In the genomic region with DNA sequence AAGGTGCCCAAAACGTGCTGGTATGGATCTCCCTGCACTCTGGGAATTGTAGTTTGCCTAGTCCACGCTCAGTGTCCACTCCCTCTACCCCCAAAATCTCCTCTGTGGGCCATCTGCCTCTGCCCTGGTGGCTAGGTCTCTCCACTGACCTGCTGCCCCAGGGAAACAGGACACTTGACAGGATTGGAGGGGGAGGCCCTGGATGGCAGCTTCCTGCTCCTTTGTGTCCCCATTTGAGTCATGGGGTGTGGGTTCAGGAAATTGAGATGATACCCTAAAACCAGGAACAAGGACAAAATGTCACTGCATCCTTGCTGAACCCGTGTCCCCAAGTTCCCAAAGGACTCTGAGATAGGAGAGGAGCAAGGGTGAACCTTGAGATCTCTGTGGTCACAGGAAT, we compare ENCODE assay signal across 22 mouse cellular contexts. TPM values are rescaled to one million over a fixed set of nuclear protein-coding genes. Genes with fewer than 3 reads are reported as not detected.
DNase-seq lines count a peak whose midpoint lies in the region; ATAC-seq and TF ChIP-seq lines count a peak whose summit lies in the region.
"Had no signal": no experiment of that assay in that cellular context is flagged by ENCODE, and none has a peak within 500 bp of the region (broad histone marks: within the 10 kb centered on the region; RNA-seq: fewer than 3 reads in every experiment).

No protein-coding gene starts in this region.

- no peaks in the 10 kb centered on the region for H3K9me3 ChIP-seq in heart, embryonic 12.5 days (replicated peaks)
- H3K9me3 ChIP-seq in kidney, embryonic 14.5 days (ENCODE audit: control insufficient read depth, low read length): no peaks in the 10 kb centered on the region
- H3K9me3 ChIP-seq in lung, embryonic 16.5 days (ENCODE audit: control insufficient read depth, low read length): no peaks in the 10 kb centered on the region
- no peaks in the 10 kb centered on the region for H3K9me3 ChIP-seq in neural tube, embryonic 15.5 days (replicated peaks)
- H3K9me3 ChIP-seq: embryonic facial prominence, embryonic 12.5 days; forebrain, embryonic 15.5 days; liver, embryonic 13.5 days; midbrain, embryonic 12.5 days had no signal

- no peak for TF ChIP-seq CTCF in kidney, adult 2 months (conservative IDR thresholded peaks at IDR 0.05; ENCODE audit: insufficient read depth, insufficient read length, low read depth, low read length)

- H3K4me1 ChIP-seq in heart, embryonic 12.5 days (replicated peaks): peaks cover 35% of the 10 kb centered on the region
- no peaks in the 10 kb centered on the region for H3K4me1 ChIP-seq in kidney, adult 2 months (ENCODE audit: control insufficient read depth, insufficient read depth, low read length)
- H3K4me1 ChIP-seq in kidney, embryonic 14.5 days (ENCODE audit: control insufficient read depth, insufficient read depth, low read length): no peaks in the 10 kb centered on the region
- H3K4me1 ChIP-seq in lung, embryonic 16.5 days (replicated peaks; ENCODE audit: control insufficient read depth, insufficient read depth, low read length): peaks cover 2% of the 10 kb centered on the region; the same call in 1 of the 2 replicates
- peaks cover 6% of the 10 kb centered on the region; the same call in 1 of the 2 replicates for H3K4me1 ChIP-seq in neural tube, embryonic 15.5 days
- H3K4me1 ChIP-seq: embryonic facial prominence, embryonic 12.5 days; forebrain, embryonic 15.5 days; midbrain, embryonic 12.5 days had no signal

- no peaks in the 10 kb centered on the region; the same call in 1 of the 2 replicates for H3K36me3 ChIP-seq in heart, embryonic 12.5 days
- H3K36me3 ChIP-seq in kidney, adult 2 months (ENCODE audit: control insufficient read depth, insufficient read depth, low read length): no peaks in the 10 kb centered on the region
- H3K36me3 ChIP-seq in kidney, embryonic 14.5 days (ENCODE audit: control insufficient read depth, insufficient read depth, low read length): no peaks in the 10 kb centered on the region
- H3K36me3 ChIP-seq in lung, embryonic 16.5 days (ENCODE audit: control insufficient read depth, insufficient read depth, low read length): no peaks in the 10 kb centered on the region
- H3K36me3 ChIP-seq in neural tube, embryonic 15.5 days: no peaks in the 10 kb centered on the region
- H3K36me3 ChIP-seq: embryonic facial prominence, embryonic 12.5 days; forebrain, embryonic 15.5 days; liver, embryonic 13.5 days; midbrain, embryonic 12.5 days had no signal

- H3K4me2 ChIP-seq in heart, embryonic 12.5 days: no peak overlapping the region
- no peak overlapping the region for H3K4me2 ChIP-seq in kidney, embryonic 14.5 days (replicated peaks; ENCODE audit: low read depth, low read length)
- no peak overlapping the region for H3K4me2 ChIP-seq in lung, embryonic 16.5 days (ENCODE audit: low read depth, low read length)
- H3K4me2 ChIP-seq in neural tube, embryonic 15.5 days: no peak overlapping the region
- H3K4me2 ChIP-seq: embryonic facial prominence, embryonic 12.5 days; forebrain, embryonic 15.5 days; hindbrain, embryonic 14.5 days; midbrain, embryonic 12.5 days had no signal

- H3K4me3 ChIP-seq in heart, embryonic 12.5 days: no peak overlapping the region
- H3K4me3 ChIP-seq in kidney, adult 2 months (ENCODE audit: insufficient read depth, low read depth, low read length): no peak overlapping the region
- H3K4me3 ChIP-seq in kidney, embryonic 14.5 days (ENCODE audit: low read length): no peak overlapping the region
- no peak overlapping the region for H3K4me3 ChIP-seq in lung, embryonic 16.5 days (ENCODE audit: low read length)
- H3K4me3 ChIP-seq in neural tube, embryonic 15.5 days (replicated peaks): no peak overlapping the region
- H3K4me3 ChIP-seq: embryonic facial prominence, embryonic 12.5 days; erythroblast, embryonic 14.5 days; forebrain, embryonic 15.5 days; liver, embryonic 13.5 days; midbrain, embryonic 12.5 days had no signal

- H3K9ac ChIP-seq in heart, embryonic 12.5 days: no peak overlapping the region
- H3K9ac ChIP-seq in kidney, embryonic 14.5 days (ENCODE audit: low read depth, low read length): no peak overlapping the region
- H3K9ac ChIP-seq in lung, embryonic 16.5 days (ENCODE audit: low read length): no peak overlapping the region
- H3K9ac ChIP-seq in neural tube, embryonic 15.5 days (replicated peaks): no peak overlapping the region
- H3K9ac ChIP-seq: embryonic facial prominence, embryonic 12.5 days; forebrain, embryonic 15.5 days; hindbrain, embryonic 14.5 days; liver, embryonic 13.5 days; midbrain, embryonic 12.5 days had no signal

- ATAC-seq in heart, embryonic 12.5 days (ENCODE audit: insufficient number of reproducible peaks, low FRiP score): no peak
- ATAC-seq in kidney, embryonic 14.5 days (ENCODE audit: low FRiP score, low TSS enrichment): no peak
- ATAC-seq in lung, embryonic 16.5 days (ENCODE audit: low read depth): no peak
- ATAC-seq in neural tube, embryonic 15.5 days (ENCODE audit: low FRiP score): no peak
- ATAC-seq: forebrain, embryonic 15.5 days had no signal

- no peak for TF ChIP-seq POLR2A in kidney, adult 2 months (IDR thresholded peaks at IDR 0.05; ENCODE audit: low read depth, low read length)

- WGBS in heart, embryonic 12.5 days: 47% methylated on average over 3 of the region's 3 CpGs
- 54% methylated on average over 3 of the region's 3 CpGs for WGBS in kidney, adult 2 months
- 45% methylated on average over 3 of the region's 3 CpGs for WGBS in kidney, embryonic 14.5 days
- 47% methylated on average over 3 of the region's 3 CpGs for WGBS in lung, embryonic 16.5 days
- 66% methylated on average over 3 of the region's 3 CpGs for WGBS in neural tube, embryonic 15.5 days

- no peak for DNase-seq in heart, adult 18-20 months
- no peak for DNase-seq in kidney, adult 2 months
- no peak for DNase-seq in lung, postnatal 36 days
- DNase-seq: adrenal gland, adult 8-10 months; cerebellum, adult 9-11 months; layer of hippocampus, adult 9-11 months; liver, embryonic 13.5 days; right cerebral cortex, postnatal 4 days; thymus, postnatal 14 days had no signal

- H3K27me3 ChIP-seq in heart, embryonic 12.5 days (replicated peaks): no peaks in the 10 kb centered on the region
- no peaks in the 10 kb centered on the region for H3K27me3 ChIP-seq in kidney, adult 2 months (replicated peaks; ENCODE audit: control insufficient read depth, insufficient read depth, low read length)
- no peaks in the 10 kb centered on the region for H3K27me3 ChIP-seq in kidney, embryonic 14.5 days (ENCODE audit: control insufficient read depth, insufficient read depth, low read length)
- no peaks in the 10 kb centered on the region for H3K27me3 ChIP-seq in lung, embryonic 16.5 days (ENCODE audit: control insufficient read depth, insufficient read depth, low read depth, low read length)
- H3K27me3 ChIP-seq in neural tube, embryonic 15.5 days (replicated peaks): no peaks in the 10 kb centered on the region
- H3K27me3 ChIP-seq: embryonic facial prominence, embryonic 12.5 days; forebrain, embryonic 15.5 days; midbrain, embryonic 12.5 days had no signal

- peak overlapping the region; percentile 84 for H3K27ac ChIP-seq in heart, embryonic 12.5 days (ENCODE audit: poor library complexity, severe bottlenecking)
- peak overlapping the region; percentile 5; the same call in 1 of the 2 replicates for H3K27ac ChIP-seq in kidney, adult 2 months (ENCODE audit: insufficient read depth, low read depth, low read length)
- no peak overlapping the region; the same call in 1 of the 2 replicates for H3K27ac ChIP-seq in kidney, embryonic 14.5 days (ENCODE audit: low read depth, low read length)
- H3K27ac ChIP-seq in lung, embryonic 16.5 days (ENCODE audit: low read length): 0 out of 2 replicates have a peak overlapping the region, but pooled peaks have one; percentile 10
- no peak overlapping the region for H3K27ac ChIP-seq in neural tube, embryonic 15.5 days (replicated peaks)
- H3K27ac ChIP-seq: embryonic facial prominence, embryonic 12.5 days; forebrain, embryonic 15.5 days; hindbrain, embryonic 14.5 days; liver, embryonic 13.5 days; midbrain, embryonic 12.5 days had no signal

RNA-seq across cellular contexts. Expression of gene Nos3, which starts 0.5 kb away (rescaled TPM):
- polyA plus RNA-seq in heart, embryonic 12.5 days (2016; fragmentation: Nextera tagmentation; extraction: Ambion mirVana): 45.9 and 46.9 TPM in 2 replicates
- 10 to 100 TPM; 21.8 to 22.6 TPM for total RNA-seq in heart, adult 18-20 months (2021)
- polyA plus RNA-seq in kidney, adult 2 months (2012; rRNA removed): 11.4 and 12.4 TPM in 2 replicates
- 6.3 and 12.0 TPM in 2 replicates for polyA plus RNA-seq in kidney, embryonic 14.5 days (2014; fragmentation: Nextera tagmentation; extraction: Ambion mirVana)
- polyA plus RNA-seq in lung, embryonic 16.5 days (2015; fragmentation: Nextera tagmentation; extraction: Ambion mirVana): 18.9 and 19.8 TPM in 2 replicates
- polyA plus RNA-seq in neural tube, embryonic 15.5 days (2015; fragmentation: Nextera tagmentation; extraction: Ambion mirVana): 9.3 and 10.6 TPM in 2 replicates
- total RNA-seq: megakaryocyte progenitor cell, adult 5-6 weeks; monocyte, adult 5-6 weeks had no signal

RNA-seq across cellular contexts. Expression of gene Kcnh2, which starts 12.7 kb away (rescaled TPM):
- polyA plus RNA-seq in heart, embryonic 12.5 days (2016; fragmentation: Nextera tagmentation; extraction: Ambion mirVana): 38.2 and 40.5 TPM in 2 replicates
- 10 to 100 TPM; 52.6 to 61.1 TPM for total RNA-seq in heart, adult 18-20 months (2021)
- polyA plus RNA-seq in kidney, adult 2 months (2012; rRNA removed): 3.1 and 5.5 TPM in 2 replicates
- polyA plus RNA-seq in kidney, embryonic 14.5 days (2014; fragmentation: Nextera tagmentation; extraction: Ambion mirVana): 4.6 and 5.7 TPM in 2 replicates
- 5.6 and 6.5 TPM in 2 replicates for polyA plus RNA-seq in lung, embryonic 16.5 days (2015; fragmentation: Nextera tagmentation; extraction: Ambion mirVana)
- polyA plus RNA-seq in neural tube, embryonic 15.5 days (2015; fragmentation: Nextera tagmentation; extraction: Ambion mirVana): 12.7 and 18.2 TPM in 2 replicates
- total RNA-seq: monocyte, adult 5-6 weeks had no signal
- polyA plus RNA-seq: erythroblast, embryonic 14.5 days had no signal

RNA-seq across cellular contexts. Expression of gene Atg9b, which starts 27.9 kb away (rescaled TPM):
- 1.4 and 2.6 TPM in 2 replicates for polyA plus RNA-seq in heart, embryonic 12.5 days (2016; fragmentation: Nextera tagmentation; extraction: Ambion mirVana)
- 1 to 10 TPM in 1 of 2 experiments, under 1 TPM in 1; 0.75 to 1.4 TPM for total RNA-seq in heart, adult 18-20 months (2021)
- polyA plus RNA-seq in kidney, adult 2 months (2012; rRNA removed): 0.76 and 0.89 TPM in 2 replicates
- polyA plus RNA-seq in kidney, embryonic 14.5 days (2014; fragmentation: Nextera tagmentation; extraction: Ambion mirVana): 1.1 and 1.3 TPM in 2 replicates
- polyA plus RNA-seq in lung, embryonic 16.5 days (2015; fragmentation: Nextera tagmentation; extraction: Ambion mirVana): 0.46 and 0.49 TPM in 2 replicates
- 4.0 and 4.8 TPM in 2 replicates for polyA plus RNA-seq in neural tube, embryonic 15.5 days (2015; fragmentation: Nextera tagmentation; extraction: Ambion mirVana)
- total RNA-seq: monocyte, adult 5-6 weeks had no signal

RNA-seq across cellular contexts. Expression of gene Abcb8, which starts 29.4 kb away (rescaled TPM):
- polyA plus RNA-seq in heart, embryonic 12.5 days (2016; fragmentation: Nextera tagmentation; extraction: Ambion mirVana): 52.7 and 57.4 TPM in 2 replicates
- 10 to 100 TPM; 87.2 to 90.7 TPM for total RNA-seq in heart, adult 18-20 months (2021)
- 112 and 117 TPM in 2 replicates for polyA plus RNA-seq in kidney, adult 2 months (2012; rRNA removed)
- 44.9 and 55.0 TPM in 2 replicates for polyA plus RNA-seq in kidney, embryonic 14.5 days (2014; fragmentation: Nextera tagmentation; extraction: Ambion mirVana)
- polyA plus RNA-seq in lung, embryonic 16.5 days (2015; fragmentation: Nextera tagmentation; extraction: Ambion mirVana): 48.0 and 51.4 TPM in 2 replicates
- 49.4 and 52.2 TPM in 2 replicates for polyA plus RNA-seq in neural tube, embryonic 15.5 days (2015; fragmentation: Nextera tagmentation; extraction: Ambion mirVana)

RNA-seq across cellular contexts. Expression of gene Asic3, which starts 49.1 kb away (rescaled TPM):
- polyA plus RNA-seq in heart, embryonic 12.5 days (2016; fragmentation: Nextera tagmentation; extraction: Ambion mirVana): 0.09 and 0.19 TPM in 2 replicates
- total RNA-seq in heart, adult 18-20 months (2021): not detected
- 0.20 and 0.33 TPM in 2 replicates for polyA plus RNA-seq in kidney, adult 2 months (2012; rRNA removed)
- 0.57 and 0.60 TPM in 2 replicates for polyA plus RNA-seq in kidney, embryonic 14.5 days (2014; fragmentation: Nextera tagmentation; extraction: Ambion mirVana)
- polyA plus RNA-seq in lung, embryonic 16.5 days (2015; fragmentation: Nextera tagmentation; extraction: Ambion mirVana): 0.19 TPM in 1 of 2 replicates, not detected in the other
- 1.6 and 2.4 TPM in 2 replicates for polyA plus RNA-seq in neural tube, embryonic 15.5 days (2015; fragmentation: Nextera tagmentation; extraction: Ambion mirVana)
- total RNA-seq: monocyte, adult 5-6 weeks had no signal
- polyA plus RNA-seq: erythroblast, embryonic 14.5 days; intestine, embryonic 14.5 days; liver, embryonic 13.5 days; lung, embryonic 14.5 days had no signal

Comparison
In these comparisons a context has a peak if more than half of its experiments do, and no peak if none do; other contexts are left out.
1. H3K27ac ChIP-seq: peak in heart, embryonic 12.5 days (single experiment), kidney, adult 2 months (single experiment) and lung, embryonic 16.5 days (single experiment); none in kidney, embryonic 14.5 days (single experiment) and neural tube, embryonic 15.5 days (single experiment).